Mouse (Mus musculus) intestine, postnatal 0 days (tissue): ENCODE data around the gene Olfr1220. TPM values are rescaled to one million over a fixed set of nuclear protein-coding genes. Genes with fewer than 3 reads are reported as not detected.

ENCODE experiments used
- ATAC-seq: fragments of 200-750 bp; cut with Nextera tagmentation; 2 replicates; pipeline ENCODE4 v1.8.0; 2017; ENCODE audit warnings: mild to moderate bottlenecking, moderate TSS enrichment, moderate library complexity
- H3K27ac ChIP-seq: fragments of 300-500 bp; sonication (generic); 2 replicates; pipeline ENCODE4 v1.5.1; 2014; ENCODE audit warnings: mild to moderate bottlenecking, low read depth, low read length, moderate library complexity
- H3K27me3 ChIP-seq: fragments of 300-500 bp; sonication (generic); replicated peaks from 2 replicates; pipeline ENCODE4 v1.6.1; 2014; ENCODE audit warnings: low read length, mixed read lengths; ENCODE audit not compliant: control insufficient read depth, insufficient read depth
- H3K36me3 ChIP-seq: fragments of 300-500 bp; sonication (generic); 2 replicates; pipeline ENCODE4 v1.6.1; 2014; ENCODE audit warnings: mild to moderate bottlenecking, moderate library complexity; ENCODE audit not compliant: control insufficient read depth, insufficient read depth
- H3K4me1 ChIP-seq: fragments of 300-500 bp; sonication (generic); replicated peaks from 2 replicates; pipeline ENCODE4 v1.6.1; 2014; ENCODE audit warnings: antibody characterized with exemption, low read length, mixed read lengths; ENCODE audit not compliant: control insufficient read depth, insufficient read depth
- H3K4me2 ChIP-seq: fragments of 300-500 bp; sonication (generic); replicated peaks from 2 replicates; pipeline ENCODE4 v1.6.1; 2014; ENCODE audit warnings: low read depth, mild to moderate bottlenecking, moderate library complexity
- H3K4me3 ChIP-seq: fragments of 300-500 bp; sonication (generic); 2 replicates; pipeline ENCODE4 v1.5.1; 2014; ENCODE audit warnings: low read depth, low read length
- H3K9ac ChIP-seq: fragments of 300-500 bp; sonication (generic); 2 replicates; pipeline ENCODE4 v1.6.1; 2014; ENCODE audit warnings: mild to moderate bottlenecking, low read depth, low read length
- H3K9me3 ChIP-seq: fragments of 300-500 bp; sonication (generic); 2 replicates; pipeline ENCODE4 v1.6.1; 2016; ENCODE audit warnings: mixed run types; ENCODE audit not compliant: control insufficient read depth
- CTCF ChIP-seq: sonication (generic); IDR thresholded peaks from 2 replicates; pipeline ENCODE4 v1.5.1; 2016; ENCODE audit warnings: low read depth, mild to moderate bottlenecking, control low read depth, antibody characterized with exemption, moderate library complexity
- polyA plus RNA-seq: library from polyadenylated mRNA; unstranded; fragments of >200 nt; fragmentation: Nextera tagmentation; extraction: Ambion mirVana; gene quantifications from 2 replicates; pipeline ENCODE4 v1.2.1, GENCODE M21; 2015

The Olfr1220 gene
- polyA plus RNA-seq, 1 experiment from 2014 or later = not detected

DNA sequence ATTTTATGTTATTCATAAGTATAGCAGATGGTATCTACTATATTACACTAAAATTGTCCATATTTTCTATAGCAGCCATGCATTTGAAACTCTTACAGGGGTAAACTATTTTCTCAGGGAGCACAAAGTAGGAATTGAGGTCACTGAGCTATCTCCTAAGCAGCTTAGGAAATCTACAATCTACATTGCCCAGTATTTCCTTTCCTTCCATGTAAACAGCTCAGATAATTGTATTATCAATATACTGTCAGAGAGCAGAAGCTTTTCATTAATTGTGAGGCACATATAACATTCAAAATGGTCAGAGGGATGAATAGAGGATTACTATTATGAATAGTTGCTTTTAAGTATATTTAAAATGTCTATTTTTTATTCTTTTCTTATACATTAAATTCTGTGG lies 25.1 kb downstream of the Olfr1220 start:
- no peaks in the 10 kb centered on the region for H3K36me3 ChIP-seq
- no peak overlapping the region for H3K27ac ChIP-seq
- H3K9ac ChIP-seq = no peak overlapping the region
- H3K9me3 ChIP-seq = no peaks in the 10 kb centered on the region
- ATAC-seq = no peak
- H3K4me2 ChIP-seq = no peak overlapping the region
- H3K4me1 ChIP-seq = no peaks in the 10 kb centered on the region
- no peak for TF ChIP-seq CTCF
- H3K4me3 ChIP-seq = no peak overlapping the region
- no peaks in the 10 kb centered on the region for H3K27me3 ChIP-seq

DNA sequence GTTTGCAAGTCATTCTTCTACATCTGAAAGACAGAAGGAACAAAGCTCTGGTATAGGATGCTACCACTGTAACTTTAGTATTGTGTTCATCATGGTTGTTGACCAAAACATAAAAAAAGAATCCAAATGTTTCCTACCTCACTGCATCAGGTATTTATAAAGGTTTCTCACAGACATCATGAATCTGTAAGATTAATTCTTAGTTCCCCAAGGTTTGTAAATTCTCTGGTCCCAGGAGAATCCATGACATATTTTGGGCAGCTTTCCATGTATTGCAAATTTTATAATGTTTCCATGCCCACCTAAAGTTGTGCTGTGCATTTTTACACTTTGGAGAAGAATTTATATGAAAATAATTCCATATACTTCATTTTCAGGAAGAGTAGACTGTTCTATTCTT lies 45.5 kb downstream of the Olfr1220 start, which contains the start of gene Olfr1218:
Olfr1218 (minus strand) TSS at position 101 of the 400 bp plus-strand sequence.
- H3K9ac ChIP-seq = no peak within 1 kb of the TSS
- H3K4me2 ChIP-seq = no peak within 1 kb of the TSS
- no peaks in the 10 kb centered on the region for H3K27me3 ChIP-seq
- H3K4me3 ChIP-seq = no peak within 1 kb of the TSS
- no peaks in the 10 kb centered on the region for H3K4me1 ChIP-seq
- TF ChIP-seq CTCF = no peak
- ATAC-seq = no peak
- H3K36me3 ChIP-seq = no peaks in the 10 kb centered on the region
- H3K9me3 ChIP-seq = no peaks in the 10 kb centered on the region
- no peak within 1 kb of the TSS for H3K27ac ChIP-seq

Other genes with a start within 250 kb of the Olfr1220 start
- not detected in 2 replicates for gene Olfr1206, start 243.6 kb downstream of the Olfr1220 start, polyA plus RNA-seq
- not detected in 2 replicates for gene Olfr1208, start 204.5 kb downstream of the Olfr1220 start, polyA plus RNA-seq
- not detected in 2 replicates for gene Olfr1209, start 191.7 kb downstream of the Olfr1220 start, polyA plus RNA-seq
- not detected in 2 replicates for gene Olfr1211, start 168.7 kb downstream of the Olfr1220 start, polyA plus RNA-seq
- gene Olfr1212, start 152.9 kb downstream of the Olfr1220 start, polyA plus RNA-seq = not detected in 2 replicates
- gene Gm13762, start 126.6 kb downstream of the Olfr1220 start, polyA plus RNA-seq = not detected in 2 replicates
- not detected in 2 replicates for gene Olfr1214, start 114.2 kb downstream of the Olfr1220 start, polyA plus RNA-seq
- not detected in 2 replicates for gene Olfr1215, start 99.9 kb downstream of the Olfr1220 start, polyA plus RNA-seq
- not detected in 2 replicates for gene Olfr1216, start 88.5 kb downstream of the Olfr1220 start, polyA plus RNA-seq
- gene Olfr1217, start 74.8 kb downstream of the Olfr1220 start, polyA plus RNA-seq = not detected in 2 replicates
- not detected in 2 replicates for gene Olfr1218, start 45.6 kb downstream of the Olfr1220 start, polyA plus RNA-seq
- not detected in 2 replicates for gene Olfr1219, start 23.3 kb downstream of the Olfr1220 start, polyA plus RNA-seq
- gene Olfr1221, start 10.4 kb upstream of the Olfr1220 start, polyA plus RNA-seq = not detected in 2 replicates
- not detected in 2 replicates for gene Olfr1222, start 26.2 kb upstream of the Olfr1220 start, polyA plus RNA-seq
- gene Olfr1223, start 44.7 kb upstream of the Olfr1220 start, polyA plus RNA-seq = not detected in 2 replicates
- not detected in 2 replicates for gene Olfr1224-ps1, start 57.3 kb upstream of the Olfr1220 start, polyA plus RNA-seq
- gene Olfr1225, start 67.8 kb upstream of the Olfr1220 start, polyA plus RNA-seq = not detected in 2 replicates
- not detected in 2 replicates for gene Olfr1226, start 93.2 kb upstream of the Olfr1220 start, polyA plus RNA-seq
- not detected in 2 replicates for gene Olfr1228, start 147.2 kb upstream of the Olfr1220 start, polyA plus RNA-seq
- gene Olfr1229, start 181.2 kb upstream of the Olfr1220 start, polyA plus RNA-seq = not detected in 2 replicates
- gene Olfr1230, start 190.4 kb upstream of the Olfr1220 start, polyA plus RNA-seq = not detected in 2 replicates
- gene Olfr1231, start 200.2 kb upstream of the Olfr1220 start, polyA plus RNA-seq = not detected in 2 replicates
- not detected in 2 replicates for gene Olfr1232, start 222.8 kb upstream of the Olfr1220 start, polyA plus RNA-seq
- not detected in 2 replicates for gene Olfr1233, start 235.6 kb upstream of the Olfr1220 start, polyA plus RNA-seq